Mouse (Mus musculus) cerebellum, adult 2 months (tissue): Measurements from ENCODE around the gene Hist1h2bg.

Experiments
- CTCF ChIP-seq: fragments of 200-500 bp; IDR thresholded peaks from 2 replicates; pipeline ENCODE4 v1.5.1; 2011; ENCODE audit warnings: low read depth, mild to moderate bottlenecking, control low read depth, low read length, moderate library complexity, borderline replicate concordance; ENCODE audit not compliant: insufficient read depth
- POLR2A ChIP-seq: fragments of 200-500 bp; IDR thresholded peaks from 2 replicates; pipeline ENCODE4 v1.6.1; 2011; ENCODE audit warnings: low read length, control low read depth, borderline replicate concordance; ENCODE audit not compliant: insufficient read depth

- TF ChIP-seq CTCF (no peak), POLR2A (no peak)
Measured at GRCm38 (mm10) chr13:23620056-23620732, 49.0 kb downstream of the Hist1h2bg start.
